Mouse (Mus musculus) 3134 (cell line): ENCODE results near the gene Bmpr1b.

Experiments
- DNase-seq: peaks from one replicate; pipeline ENCODE4 v3.0.0-alpha.2; 2011; ENCODE audit warnings: low spot score; ENCODE audit not compliant: insufficient read length; ENCODE audit errors: extremely low read depth

The Bmpr1b gene

GRCm38 (mm10) chr3:142048493-142048892 lies 120.7 kb downstream of the Bmpr1b start:
- no peak for DNase-seq

GRCm38 (mm10) chr3:142043463-142043862 lies 125.8 kb downstream of the Bmpr1b start:
- no peak for DNase-seq

GRCm38 (mm10) chr3:142043006-142043405 lies 126.2 kb downstream of the Bmpr1b start:
- no peak for DNase-seq

GRCm38 (mm10) chr3:142040345-142040744 lies 128.9 kb downstream of the Bmpr1b start:
- no peak for DNase-seq

GRCm38 (mm10) chr3:142034160-142034559 lies 135.1 kb downstream of the Bmpr1b start:
- DNase-seq, result peak; percentile 4

GRCm38 (mm10) chr3:142019716-142020115 lies 149.5 kb downstream of the Bmpr1b start:
- no peak for DNase-seq

GRCm38 (mm10) chr3:141984548-141984947 lies 184.7 kb downstream of the Bmpr1b start:
- DNase-seq, result no peak

GRCm38 (mm10) chr3:141981613-141982432 lies 187.4 kb downstream of the Bmpr1b start:
- DNase-seq, result no peak

- no peak for DNase-seq
Measured at GRCm38 (mm10) chr3:141966244-141966643, 203.0 kb downstream of the Bmpr1b start.

- DNase-seq, result no peak
Measured at GRCm38 (mm10) chr3:141952931-141953330, 216.3 kb downstream of the Bmpr1b start.

GRCm38 (mm10) chr3:141950642-141951041 lies 218.6 kb downstream of the Bmpr1b start:
- DNase-seq, result no peak

GRCm38 (mm10) chr3:141948506-141948905 lies 220.7 kb downstream of the Bmpr1b start:
- no peak for DNase-seq

- no peak for DNase-seq
Measured at GRCm38 (mm10) chr3:141948096-141948495, 221.1 kb downstream of the Bmpr1b start.

- no peak for DNase-seq
Measured at GRCm38 (mm10) chr3:141946846-141947245, 222.4 kb downstream of the Bmpr1b start.

GRCm38 (mm10) chr3:141943317-141943742 lies 225.9 kb downstream of the Bmpr1b start:
- DNase-seq, result no peak

- DNase-seq, result no peak
Measured at GRCm38 (mm10) chr3:141940207-141940606, 229.0 kb downstream of the Bmpr1b start.

GRCm38 (mm10) chr3:141936594-141937272 lies 232.5 kb downstream of the Bmpr1b start:
- no peak for DNase-seq

GRCm38 (mm10) chr3:141932956-141933355 lies 236.3 kb downstream of the Bmpr1b start:
- no peak for DNase-seq

GRCm38 (mm10) chr3:141931372-141932092 lies 237.7 kb downstream of the Bmpr1b start:
- peak; percentile 3 for DNase-seq

- DNase-seq, result no peak
Measured at GRCm38 (mm10) chr3:141923442-141923841, 245.8 kb downstream of the Bmpr1b start.

GRCm38 (mm10) chr3:141921161-141921560 lies 248.1 kb downstream of the Bmpr1b start:
- DNase-seq, result no peak
